Mouse (Mus musculus) embryonic fibroblast, embryonic 13.5 days (primary cell): Measurements from ENCODE around the gene Vezf1.

Source experiments
- CTCF ChIP-seq: IDR thresholded peaks from 2 replicates; pipeline ENCODE4 v1.5.1; 2011; ENCODE audit warnings: mild to moderate bottlenecking, control low read depth, low read length, moderate library complexity, borderline replicate concordance; ENCODE audit not compliant: insufficient read depth
- POLR2A ChIP-seq: IDR thresholded peaks from 2 replicates; pipeline ENCODE4 v1.6.1; 2011; ENCODE audit warnings: low read depth, mild to moderate bottlenecking, control low read depth, low read length, moderate library complexity

- TF ChIP-seq POLR2A (no peak), CTCF (no peak)
Observed at GRCm38 (mm10) chr11:88128461-88128860, 60.4 kb downstream of the Vezf1 start.
